Mouse (Mus musculus): ENCODE data around the gene Cdkn1a.

The Cdkn1a gene

DNA sequence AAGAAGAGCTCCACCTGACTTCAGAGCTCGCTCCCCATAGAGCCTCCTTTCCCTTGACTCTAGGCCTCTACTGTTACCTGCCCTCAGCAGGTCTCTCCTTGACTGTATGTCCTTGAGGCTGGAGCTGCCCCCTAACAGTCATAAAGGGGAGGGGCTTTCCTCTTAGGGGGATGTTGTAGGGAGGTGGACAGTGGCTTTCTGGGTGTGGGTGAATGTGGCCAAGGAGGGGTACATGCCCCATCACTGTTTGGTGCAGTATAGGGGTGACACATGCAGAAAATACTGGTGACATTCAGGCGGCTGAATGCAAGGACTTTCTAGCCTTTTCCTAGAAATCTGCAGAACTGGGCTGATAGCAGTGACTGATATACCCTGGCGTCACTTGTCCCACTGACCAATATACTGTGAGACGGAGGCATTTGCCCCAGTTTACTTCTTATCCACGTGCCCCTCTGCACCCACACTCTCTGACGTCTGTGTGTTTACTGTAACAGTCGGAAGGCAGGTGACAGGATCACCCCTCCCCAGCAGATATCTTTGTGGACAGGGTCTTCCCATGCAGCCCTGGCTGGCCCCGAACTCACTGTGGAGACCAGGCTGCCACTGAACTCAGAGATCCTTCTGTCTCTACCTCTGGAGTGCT, 26.4 kb downstream of the Cdkn1a start:
- no peak for DNase-seq (ENCODE audit: low read depth, low spot score)

DNA sequence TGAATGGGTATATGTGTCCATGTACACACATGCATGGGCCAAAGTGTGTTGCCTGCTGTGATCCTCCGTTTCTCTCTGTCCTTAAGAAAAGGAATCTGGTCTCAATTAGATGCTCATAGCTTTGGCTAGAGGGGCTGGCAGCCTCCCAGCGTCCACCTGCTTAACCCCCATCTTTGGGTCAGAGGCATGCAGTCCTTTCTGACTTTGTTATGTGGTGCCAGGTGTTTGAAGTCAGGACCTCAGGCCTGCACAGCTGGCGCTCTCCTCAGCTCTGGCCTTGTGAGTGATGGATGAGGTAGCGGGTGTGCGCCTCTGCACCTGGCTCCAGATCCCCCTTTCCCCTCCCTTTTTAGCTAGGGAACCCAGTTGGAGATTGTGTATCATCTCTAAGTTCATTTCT, 27.3 kb downstream of the Cdkn1a start:
- no peak for DNase-seq (ENCODE audit: low read depth, low spot score)

DNA sequence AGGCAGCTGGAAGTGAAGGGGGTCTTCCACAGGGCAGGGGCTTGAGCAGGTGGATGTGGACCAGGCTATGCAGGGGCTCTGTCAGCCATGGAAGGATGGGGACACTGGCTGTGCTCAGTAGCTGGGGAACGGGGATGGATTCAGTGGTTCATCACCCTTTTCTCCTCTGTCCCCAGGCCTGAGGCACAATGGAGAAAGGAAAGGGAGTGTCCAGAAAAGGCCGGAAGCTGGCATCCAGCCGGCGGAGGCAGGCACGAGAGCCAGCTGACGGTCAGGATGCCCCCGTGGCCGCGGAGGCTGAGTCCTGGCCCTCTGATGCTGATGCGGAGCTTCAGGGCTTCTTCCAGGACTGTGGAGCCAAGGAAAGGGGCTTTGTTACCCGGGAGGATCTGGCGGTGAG, 29.9 kb downstream of the Cdkn1a start:
- no peak for DNase-seq (ENCODE audit: low read depth, low spot score)

GRCm38 (mm10) chr17:29122817-29123216, 32.0 kb downstream of the Cdkn1a start:
- no peak for DNase-seq (ENCODE audit: low read depth, low spot score)

GRCm38 (mm10) chr17:29123578-29124174, 32.9 kb downstream of the Cdkn1a start:
- DNase-seq (ENCODE audit: low read depth, low spot score) = no peak

DNA sequence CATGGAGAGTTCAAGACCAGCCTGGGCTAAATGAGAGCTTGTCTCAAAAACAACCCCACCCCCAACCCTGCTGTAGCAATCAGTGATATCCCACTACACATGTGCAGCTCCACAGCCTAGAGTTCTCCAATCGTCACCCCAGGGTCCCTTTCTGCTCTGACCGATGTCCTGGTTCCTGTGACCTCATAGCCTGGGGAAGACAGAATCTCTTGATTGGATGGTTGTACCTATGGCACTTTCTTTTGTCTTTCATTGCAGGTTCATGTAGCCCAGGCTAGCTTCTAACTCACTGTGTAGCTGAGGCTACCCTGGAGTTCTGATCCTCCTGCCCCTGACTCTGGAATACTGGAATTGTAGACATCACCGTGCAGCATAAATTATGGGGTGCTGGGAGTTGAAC, 35.8 kb downstream of the Cdkn1a start:
- DNase-seq (ENCODE audit: low read depth, low spot score) = no peak

- no peak for DNase-seq (ENCODE audit: low read depth, low spot score)
These were observed 38.6 kb downstream of the Cdkn1a start for GRCm38 (mm10) chr17:29129341-29129740.

DNA sequence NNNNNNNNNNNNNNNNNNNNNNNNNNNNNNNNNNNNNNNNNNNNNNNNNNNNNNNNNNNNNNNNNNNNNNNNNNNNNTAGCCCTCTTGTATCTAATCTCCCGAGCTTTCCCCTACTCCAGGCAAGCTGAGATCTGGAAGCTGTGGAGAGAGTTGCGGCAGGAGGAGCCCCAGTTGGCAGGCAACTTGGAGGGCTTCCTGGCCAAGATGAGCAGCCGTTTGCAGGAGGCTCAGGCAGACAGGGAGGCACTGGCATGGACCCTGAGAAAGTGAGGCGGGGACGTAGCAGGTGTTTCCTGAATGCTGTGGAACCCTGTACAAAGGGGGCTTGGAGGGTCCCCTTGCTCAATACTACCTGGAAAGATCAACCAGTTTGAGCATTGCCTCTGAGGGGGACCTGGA, 44.3 kb downstream of the Cdkn1a start:
- no peak for DNase-seq (ENCODE audit: low read depth, low spot score)

- no peak for DNase-seq (ENCODE audit: low read depth, low spot score)
These were observed 45.5 kb downstream of the Cdkn1a start for GRCm38 (mm10) chr17:29136236-29136635.

DNA sequence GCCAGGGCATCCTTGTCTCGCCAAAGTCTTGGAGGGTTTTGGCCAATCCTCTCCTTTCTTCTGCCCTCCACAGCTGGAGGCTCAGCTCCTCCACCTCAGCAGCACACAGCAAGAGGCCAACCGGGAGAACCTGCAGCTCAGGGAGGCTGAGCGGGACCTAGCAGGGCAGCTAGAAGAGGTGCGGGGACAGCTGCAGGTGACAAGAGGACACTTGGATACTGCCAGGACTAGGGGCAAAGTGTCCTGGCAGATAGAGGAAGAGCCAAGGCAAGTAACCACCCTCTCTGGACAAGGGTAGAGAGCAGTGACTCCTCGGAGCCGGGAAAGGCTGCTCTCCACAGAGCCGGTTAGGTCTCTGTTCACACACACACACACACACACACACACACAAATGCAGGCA, 47.1 kb downstream of the Cdkn1a start:
- DNase-seq (ENCODE audit: low read depth, low spot score) = no peak

GRCm38 (mm10) chr17:29141577-29141976, 50.8 kb downstream of the Cdkn1a start:
- DNase-seq (ENCODE audit: low read depth, low spot score) = no peak

- no peak for DNase-seq (ENCODE audit: low read depth, low spot score)
These were observed 52.5 kb downstream of the Cdkn1a start for GRCm38 (mm10) chr17:29143266-29143665.

DNA sequence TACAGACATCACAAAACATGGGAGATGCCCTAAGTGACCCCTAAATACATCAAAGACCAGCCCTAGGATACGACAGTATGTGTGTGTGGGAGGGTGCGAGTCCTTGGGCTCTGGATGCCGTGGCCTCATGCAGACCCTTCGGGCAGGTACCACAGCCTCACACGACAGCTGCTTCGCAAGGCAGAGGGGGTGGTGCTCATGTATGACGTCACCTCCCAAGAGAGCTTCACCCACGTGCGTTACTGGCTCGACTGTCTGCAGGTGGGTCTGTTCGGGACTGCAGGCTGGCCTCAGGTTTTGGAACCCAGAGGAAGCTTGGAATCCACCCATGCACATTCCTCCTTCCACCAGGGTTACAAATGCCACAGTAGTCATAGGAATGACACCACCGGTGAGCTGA, 54.3 kb downstream of the Cdkn1a start:
- no peak for DNase-seq (ENCODE audit: low read depth, low spot score)

GRCm38 (mm10) chr17:29147273-29147672, 56.5 kb downstream of the Cdkn1a start:
- no peak for DNase-seq (ENCODE audit: low read depth, low spot score)

DNA sequence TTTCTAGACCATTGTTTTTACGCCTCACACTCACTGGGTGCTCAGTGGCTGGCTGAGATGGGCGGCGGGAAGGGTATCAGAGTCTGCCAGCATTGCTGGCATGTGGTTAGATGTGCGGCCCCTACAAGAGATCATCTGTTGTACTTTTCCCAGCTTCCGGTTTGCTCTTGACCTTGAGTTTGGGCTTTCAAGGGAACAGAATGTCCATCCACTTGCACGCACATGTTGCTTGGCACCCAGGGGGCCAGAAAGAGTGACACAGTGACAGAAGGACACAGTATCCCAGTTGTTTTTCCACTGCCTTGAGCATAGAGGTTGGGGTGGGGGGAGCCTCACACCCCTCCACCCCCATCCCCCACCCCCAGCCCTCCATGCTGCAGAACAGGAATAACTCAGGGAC, 57.0 kb downstream of the Cdkn1a start:
- DNase-seq (ENCODE audit: low read depth, low spot score) = no peak

- no peak for DNase-seq (ENCODE audit: low read depth, low spot score)
These were observed 59.0 kb downstream of the Cdkn1a start for GRCm38 (mm10) chr17:29149766-29150165.

Data from embryo, embryonic 11.5 days (tissue).